Mouse (Mus musculus) liver, adult 10 weeks (tissue): Measurements from ENCODE around the gene Metap1. TPM values are rescaled to one million over a fixed set of nuclear protein-coding genes. Genes with fewer than 3 reads are reported as not detected.

Experiments used
- polyA plus RNA-seq: library from polyadenylated mRNA; stranded (reverse); fragments of 350-450 nt; fragmentation: Illumina TruSeq; extraction: RNeasy Lipid Tissue Mini Kit (QIAGEN cat#74804); gene quantifications from one replicate; pipeline ENCODE4 v1.2.3, GENCODE M21; 2014; ENCODE audit warnings: low read depth, low replicate concordance

Gene Metap1
- 32.9 TPM for polyA plus RNA-seq

DNA sequence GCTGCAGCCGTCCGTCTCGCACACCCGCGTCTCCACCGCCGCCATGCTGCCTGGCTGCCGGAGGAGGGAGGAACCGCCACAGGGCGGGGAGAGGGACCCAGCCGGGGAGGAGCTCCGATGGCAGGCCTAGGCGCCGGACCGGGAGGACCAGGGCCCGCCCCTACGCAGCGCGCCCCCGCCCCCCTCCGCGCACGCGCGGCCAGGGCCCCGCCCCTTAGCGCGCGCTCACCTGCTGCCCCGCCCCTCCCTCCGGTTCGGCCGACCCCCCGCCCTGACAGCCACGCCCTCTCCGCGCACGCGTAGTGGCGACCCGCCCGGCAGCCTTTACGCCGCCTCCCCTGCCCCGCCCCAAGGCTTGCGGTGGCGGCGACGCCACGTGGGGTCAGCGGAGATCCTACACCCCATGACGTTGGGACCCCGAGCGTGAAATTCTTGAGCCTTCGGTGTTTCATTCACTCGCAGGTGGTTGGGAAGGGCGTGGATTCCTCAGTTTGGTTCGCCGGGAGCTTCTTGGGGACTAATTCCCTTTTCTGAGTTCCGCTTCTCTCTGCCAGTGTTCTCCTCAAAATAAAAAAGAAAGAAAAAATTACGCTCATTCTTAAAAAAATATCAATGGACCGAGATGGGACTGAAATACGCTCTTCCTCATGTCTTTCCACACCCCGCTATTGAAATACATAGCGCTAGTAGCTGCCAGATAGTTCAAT is at the start of gene Metap1:
TSS of gene Metap1 (minus strand) at position 189 of the 707 bp plus-strand sequence.

GRCm38 (mm10) chr3:138526073-138526915 is 37.0 kb upstream of the Metap1 start, which contains the start of gene Eif4e:
Gene Eif4e, plus strand, starts transcription at chr3:138526179.

GRCm38 (mm10) chr3:138442612-138443464 is 46.5 kb downstream of the Metap1 start, which contains the start of gene Adh5:
Gene Adh5, plus strand, starts transcription at chr3:138443093.

DNA sequence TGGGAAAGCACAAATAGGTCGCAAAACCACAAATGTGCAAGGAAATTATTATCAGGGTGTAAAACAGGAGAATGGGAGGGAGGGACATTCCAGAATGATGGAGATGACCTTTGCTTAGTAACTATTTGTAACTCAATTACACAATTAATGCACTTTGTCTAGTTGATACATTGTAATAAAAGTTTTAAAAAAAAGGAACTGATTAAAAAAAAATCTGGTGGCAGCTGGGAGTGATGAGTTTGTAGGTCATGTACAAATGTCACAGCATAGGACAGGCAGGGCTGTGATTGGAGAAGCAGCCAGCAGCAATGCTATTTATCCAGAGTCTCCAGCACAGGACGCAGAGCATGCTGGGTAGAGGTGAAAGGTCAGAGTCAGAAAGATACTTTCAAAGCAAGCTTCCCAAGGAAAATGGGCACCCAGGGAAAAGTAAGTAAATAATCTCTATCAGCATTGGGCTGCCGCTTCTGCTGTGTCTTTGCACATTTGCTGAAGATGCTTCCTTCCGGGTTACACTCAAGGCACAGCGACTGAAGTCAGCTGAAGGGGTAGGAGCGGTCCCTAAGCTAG is 74.1 kb downstream of the Metap1 start, which contains the start of gene Adh4:
TSS of gene Adh4 (plus strand) at position 346 of the 570 bp plus-strand sequence.

Other genes starting within 250 kb of the Metap1 start
- gene Adh1, start 228.5 kb downstream of the Metap1 start, polyA plus RNA-seq = 1,165 TPM
- gene Adh6a, start 176.2 kb downstream of the Metap1 start, polyA plus RNA-seq = not detected
- gene Adh6b, start 147.7 kb downstream of the Metap1 start, polyA plus RNA-seq = not detected
- 279 TPM for gene Adh4, start 74.0 kb downstream of the Metap1 start, polyA plus RNA-seq
- 467 TPM for gene Adh5, start 46.4 kb downstream of the Metap1 start, polyA plus RNA-seq
- 110 TPM for gene Eif4e, start 36.7 kb upstream of the Metap1 start, polyA plus RNA-seq